Mouse (Mus musculus) forebrain, postnatal 0 days (tissue): Measurements from ENCODE around the gene Fbxl20. TPM values are rescaled to one million over a fixed set of nuclear protein-coding genes. Genes with fewer than 3 reads are reported as not detected.

ENCODE experiments used
- ATAC-seq: fragments of 200-750 bp; cut with Nextera tagmentation; 2 replicates; pipeline ENCODE4 v1.8.0; 2017; ENCODE audit warnings: mild to moderate bottlenecking, moderate library complexity
- DNase-seq: peaks from one replicate; pipeline ENCODE4 v3.0.0-alpha.2; 2015
- H3K27ac ChIP-seq: fragments of 300-500 bp; sonication (generic); 2 replicates; pipeline ENCODE4 v1.5.1; 2014; ENCODE audit warnings: low read depth, mild to moderate bottlenecking, antibody characterized with exemption, low read length, moderate library complexity, mixed read lengths
- H3K27me3 ChIP-seq: fragments of 300-500 bp; sonication (generic); 2 replicates; pipeline ENCODE4 v1.6.1; 2014; ENCODE audit warnings: mild to moderate bottlenecking, low read length, mixed read lengths; ENCODE audit not compliant: insufficient read depth
- H3K36me3 ChIP-seq: fragments of 300-500 bp; sonication (generic); 2 replicates; pipeline ENCODE4 v1.6.1; 2014; ENCODE audit warnings: mild to moderate bottlenecking, moderate library complexity; ENCODE audit not compliant: insufficient read depth
- H3K4me1 ChIP-seq: fragments of 300-500 bp; sonication (generic); 2 replicates; pipeline ENCODE4 v1.6.1; 2014; ENCODE audit warnings: antibody characterized with exemption; ENCODE audit not compliant: insufficient read depth
- H3K4me2 ChIP-seq: fragments of 300-500 bp; sonication (generic); 2 replicates; pipeline ENCODE4 v1.6.1; 2014; ENCODE audit warnings: low read depth, mild to moderate bottlenecking, moderate library complexity
- H3K4me3 ChIP-seq: fragments of 300-500 bp; sonication (generic); 2 replicates; pipeline ENCODE4 v1.5.1; 2014; ENCODE audit warnings: low read depth, low read length, mixed read lengths
- H3K9ac ChIP-seq: fragments of 300-500 bp; sonication (generic); 2 replicates; pipeline ENCODE4 v1.6.1; 2014; ENCODE audit warnings: mild to moderate bottlenecking
- H3K9me3 ChIP-seq: fragments of 300-500 bp; sonication (generic); 2 replicates; pipeline ENCODE4 v1.6.1; 2016; ENCODE audit warnings: low read length
- CTCF ChIP-seq: sonication (generic); IDR thresholded peaks from 2 replicates; pipeline ENCODE4 v1.5.1; 2016; ENCODE audit warnings: antibody characterized with exemption, control low read depth, low read depth
- whole genome bisulfite sequencing: fragments of 180-500 bp; shearing (Covaris S2); extraction: QIAGEN DNeasy Blood & Tissue Kit; methylation state at CpG from one replicate; pipeline ENCODE4 v1.1.7; 2014; 5-methylcytosine and 5-hydroxymethylcytosine counted together
- polyA plus RNA-seq: library from polyadenylated mRNA; unstranded; fragments of >200 nt; fragmentation: Nextera tagmentation; extraction: Ambion mirVana; gene quantifications from 2 replicates; pipeline ENCODE4 v1.2.1, GENCODE M21; 2015
- total RNA-seq: library from RNA; depleted of rRNA; stranded (reverse); fragments of >200 nt; gene quantifications from 2 replicates; pipeline ENCODE4 v1.2.3, GENCODE M21; 2014; rRNA removed

Fbxl20 gene
- total and polyA plus RNA-seq, 2 experiments from 2014 or later = 12.5 to 22.9 TPM

GRCm38 (mm10) chr11:98040975-98041374 is 109.2 kb downstream of the Fbxl20 start:
- no peak for DNase-seq
- no peak overlapping the region for H3K4me3 ChIP-seq
- no peaks in the 10 kb centered on the region for H3K27me3 ChIP-seq
- TF ChIP-seq CTCF = no peak
- H3K4me1 ChIP-seq = peaks cover 5% of the 10 kb centered on the region; the same call in 1 of the 2 replicates
- no peaks in the 10 kb centered on the region for H3K9me3 ChIP-seq
- whole genome bisulfite sequencing = 85% methylated on average over 8 of the region's 8 CpGs
- H3K36me3 ChIP-seq = no peaks in the 10 kb centered on the region
- no peak overlapping the region for H3K9ac ChIP-seq
- ATAC-seq = no peak
- H3K4me2 ChIP-seq = no peak overlapping the region
- no peak overlapping the region for H3K27ac ChIP-seq

- H3K4me3 ChIP-seq = no peak overlapping the region
- H3K27me3 ChIP-seq = no peaks in the 10 kb centered on the region
- peaks cover 11% of the 10 kb centered on the region for H3K4me1 ChIP-seq
- WGBS = 54% methylated on average over 14 of the region's 14 CpGs
- DNase-seq = no peak
- H3K9ac ChIP-seq = no peak overlapping the region
- no peak for ATAC-seq
- no peak overlapping the region for H3K27ac ChIP-seq
- no peak overlapping the region for H3K4me2 ChIP-seq
- H3K36me3 ChIP-seq = no peaks in the 10 kb centered on the region
- H3K9me3 ChIP-seq = no peaks in the 10 kb centered on the region
- TF ChIP-seq CTCF = no peak
Measured at GRCm38 (mm10) chr11:98037871-98038270, 112.3 kb downstream of the Fbxl20 start.

GRCm38 (mm10) chr11:98035977-98036377 is 114.2 kb downstream of the Fbxl20 start:
- WGBS = 10% methylated on average over 24 of the region's 27 CpGs
- peak overlapping the region; percentile 34 for H3K4me3 ChIP-seq
- H3K9ac ChIP-seq = peak overlapping the region; percentile 49
- H3K36me3 ChIP-seq = peaks cover 4% of the 10 kb centered on the region
- DNase-seq (peak; percentile 73), ATAC-seq (peak; percentile 45)
- no peak overlapping the region for H3K27ac ChIP-seq
- H3K9me3 ChIP-seq = no peaks in the 10 kb centered on the region
- peaks cover 11% of the 10 kb centered on the region for H3K4me1 ChIP-seq
- H3K4me2 ChIP-seq = peak overlapping the region; percentile 76
- no peaks in the 10 kb centered on the region for H3K27me3 ChIP-seq
- peak; percentile 38 for TF ChIP-seq CTCF

GRCm38 (mm10) chr11:98034840-98035239 is 115.4 kb downstream of the Fbxl20 start:
- 25% methylated on average over 4 of the region's 4 CpGs for WGBS
- peaks cover 11% of the 10 kb centered on the region for H3K4me1 ChIP-seq
- TF ChIP-seq CTCF = no peak
- H3K27me3 ChIP-seq = no peaks in the 10 kb centered on the region
- ATAC-seq (peak; percentile 67), DNase-seq (peak; percentile 57)
- H3K27ac ChIP-seq = no peak overlapping the region
- H3K4me3 ChIP-seq = no peak overlapping the region
- H3K9ac ChIP-seq = no peak overlapping the region
- H3K36me3 ChIP-seq = peaks cover 15% of the 10 kb centered on the region
- H3K9me3 ChIP-seq = no peaks in the 10 kb centered on the region
- no peak overlapping the region for H3K4me2 ChIP-seq

- no peak for TF ChIP-seq CTCF
- DNase-seq = no peak
- H3K36me3 ChIP-seq = peaks cover 23% of the 10 kb centered on the region
- no peak overlapping the region for H3K4me2 ChIP-seq
- no peaks in the 10 kb centered on the region for H3K27me3 ChIP-seq
- WGBS = 81% methylated on average over 5 of the region's 5 CpGs
- no peak overlapping the region for H3K27ac ChIP-seq
- H3K9me3 ChIP-seq = no peaks in the 10 kb centered on the region
- H3K9ac ChIP-seq = no peak overlapping the region
- H3K4me3 ChIP-seq = no peak overlapping the region
- peaks cover 11% of the 10 kb centered on the region for H3K4me1 ChIP-seq
- ATAC-seq = no peak
Measured at GRCm38 (mm10) chr11:98034061-98034460, 116.1 kb downstream of the Fbxl20 start.

Other genes with a start within 250 kb of the Fbxl20 start
- 0.54 and 1.5 TPM in 2 replicates for gene Plxdc1, start 164.0 kb downstream of the Fbxl20 start, total RNA-seq
- 1.6 and 3.5 TPM in 2 replicates for gene Plxdc1, start 164.0 kb downstream of the Fbxl20 start, polyA plus RNA-seq
- 3.7 and 5.2 TPM in 2 replicates for gene Arl5c, start 154.2 kb downstream of the Fbxl20 start, total RNA-seq
- 3.0 and 4.2 TPM in 2 replicates for gene Arl5c, start 154.2 kb downstream of the Fbxl20 start, polyA plus RNA-seq
- gene Cacnb1, start 127.4 kb downstream of the Fbxl20 start, total RNA-seq = 64.1 and 76.4 TPM in 2 replicates
- gene Cacnb1, start 127.4 kb downstream of the Fbxl20 start, polyA plus RNA-seq = 49.4 and 57.2 TPM in 2 replicates
- 793 and 1,371 TPM in 2 replicates for gene Rpl19, start 123.7 kb downstream of the Fbxl20 start, total RNA-seq
- gene Rpl19, start 123.7 kb downstream of the Fbxl20 start, polyA plus RNA-seq = 687 and 897 TPM in 2 replicates
- gene Stac2, start 96.9 kb downstream of the Fbxl20 start, total RNA-seq = 2.8 and 3.8 TPM in 2 replicates
- 2.0 and 2.1 TPM in 2 replicates for gene Stac2, start 96.9 kb downstream of the Fbxl20 start, polyA plus RNA-seq
- gene Med1, start 42.9 kb upstream of the Fbxl20 start, total RNA-seq = 30.2 and 35.5 TPM in 2 replicates
- gene Med1, start 42.9 kb upstream of the Fbxl20 start, polyA plus RNA-seq = 44.9 and 56.4 TPM in 2 replicates
- gene Cdk12, start 52.7 kb upstream of the Fbxl20 start, total RNA-seq = 35.5 and 36.0 TPM in 2 replicates
- gene Cdk12, start 52.7 kb upstream of the Fbxl20 start, polyA plus RNA-seq = 2.8 and 4.5 TPM in 2 replicates
- gene Neurod2, start 179.2 kb upstream of the Fbxl20 start, total RNA-seq = 133 and 140 TPM in 2 replicates
- 74.9 and 77.3 TPM in 2 replicates for gene Neurod2, start 179.2 kb upstream of the Fbxl20 start, polyA plus RNA-seq
- gene Ppp1r1b, start 198.0 kb upstream of the Fbxl20 start, total RNA-seq = 19.4 and 32.5 TPM in 2 replicates
- 91.4 and 121 TPM in 2 replicates for gene Ppp1r1b, start 198.0 kb upstream of the Fbxl20 start, polyA plus RNA-seq
- 36.2 and 39.4 TPM in 2 replicates for gene Stard3, start 208.0 kb upstream of the Fbxl20 start, total RNA-seq
- 31.6 and 32.2 TPM in 2 replicates for gene Stard3, start 208.0 kb upstream of the Fbxl20 start, polyA plus RNA-seq
- gene Tcap, start 233.4 kb upstream of the Fbxl20 start, total RNA-seq = 0.23 TPM in 1 of 2 replicates, not detected in the other
- gene Tcap, start 233.4 kb upstream of the Fbxl20 start, polyA plus RNA-seq = not detected in 2 replicates
- 1.0 and 1.8 TPM in 2 replicates for gene Pnmt, start 236.0 kb upstream of the Fbxl20 start, total RNA-seq
- gene Pnmt, start 236.0 kb upstream of the Fbxl20 start, polyA plus RNA-seq = 1.7 and 3.5 TPM in 2 replicates